Mouse (Mus musculus): Measurements from ENCODE around the gene Pitpnm2.

DNA sequence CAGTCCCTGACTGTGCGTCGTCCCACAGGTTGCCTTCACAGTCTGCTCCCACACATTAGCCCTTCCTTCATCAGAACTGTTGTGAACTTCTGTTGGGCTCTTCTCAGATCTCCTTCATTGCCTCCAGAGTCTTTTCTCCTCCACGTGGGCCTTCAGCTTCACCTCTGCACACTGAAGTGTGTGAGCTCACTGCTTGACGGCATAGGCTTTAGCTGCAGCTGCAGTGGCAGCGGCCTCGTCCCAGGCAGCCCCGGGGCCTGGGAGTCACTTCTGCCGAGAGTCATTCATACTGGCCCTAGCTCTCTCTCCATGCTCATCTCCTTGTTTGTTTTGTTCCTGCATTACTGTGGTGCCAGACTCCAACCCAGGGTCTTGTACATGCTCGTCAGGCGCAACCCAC lies 81.9 kb downstream of the Pitpnm2 start:
- no peak for TF ChIP-seq CTCF (IDR thresholded peaks at IDR 0.05; ENCODE audit: extremely low read depth, insufficient read length, insufficient replicate concordance, low read depth, low read length)
- TF ChIP-seq POLR2A (IDR thresholded peaks at IDR 0.05; ENCODE audit: low read depth, low read length), result no peak
